Mouse (Mus musculus): ENCODE measurements around the gene Dgke. TPM values are rescaled to one million over a fixed set of nuclear protein-coding genes. Genes with fewer than 3 reads are reported as not detected.

Dgke gene
- total RNA-seq, 1 experiment: 24.2 TPM

DNA sequence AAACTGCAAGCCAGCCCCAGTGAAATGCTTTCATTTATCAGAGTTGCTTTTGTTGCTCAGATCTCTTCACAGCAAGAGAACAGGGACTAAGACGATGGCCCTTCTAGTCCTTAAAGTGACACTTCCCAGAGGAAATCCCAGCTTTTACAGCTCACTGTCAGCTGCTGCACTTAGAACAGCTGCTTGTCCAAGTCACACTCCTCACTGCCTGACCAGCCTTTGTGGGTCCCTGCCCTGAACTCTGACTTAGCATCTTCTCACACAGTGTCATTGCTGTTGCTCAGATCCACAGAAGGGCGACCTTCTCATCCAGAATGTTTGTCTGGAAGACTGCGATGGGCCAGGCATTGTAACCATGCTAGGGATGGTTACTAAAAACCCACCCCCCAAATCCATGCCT lies 41.0 kb downstream of the Dgke start:
- TF ChIP-seq ZNF384 (IDR thresholded peaks at IDR 0.05; ENCODE audit: low read depth, low read length): no peak
- TF ChIP-seq CHD2 (IDR thresholded peaks at IDR 0.05; ENCODE audit: low read depth, low read length): no peak
- TF ChIP-seq HCFC1 (IDR thresholded peaks at IDR 0.05; ENCODE audit: borderline replicate concordance, insufficient read depth, low read length): no peak
- no peak for TF ChIP-seq MAFK (IDR thresholded peaks at IDR 0.05; ENCODE audit: insufficient read depth, low read depth, low read length)
- H3K36me3 ChIP-seq (ENCODE audit: control insufficient read depth, insufficient read depth, low read length, poor library complexity, severe bottlenecking): no peaks in the 10 kb centered on the region; the same call in 1 of the 2 replicates
- H3K4me3 ChIP-seq (ENCODE audit: insufficient read depth in 1 of 2, low read depth in 1 of 2, low read length in 2 of 2, poor library complexity in 1 of 2, severe bottlenecking in 1 of 2): no peak overlapping the region
- in situ Hi-C loops (cut with MboI; ENCODE audit: low sequenced_read_pairs in 2 of 2, unreplicated experiment in 2 of 2): no loop called here
- H3K4me1 ChIP-seq (ENCODE audit: control insufficient read depth in 2 of 2, insufficient read depth in 2 of 2, low read length in 2 of 2, poor library complexity in 1 of 2): peaks cover 12 to 25% of the 10 kb centered on the region in 2 experiments
- H3K27ac ChIP-seq (ENCODE audit: insufficient read depth, low read depth, low read length, poor library complexity, severe bottlenecking): no peak overlapping the region
- no peaks in the 10 kb centered on the region for H3K9me3 ChIP-seq (ENCODE audit: control insufficient read depth, insufficient read depth, low read depth, low read length)
- DNase-seq (ENCODE audit: low read depth, low spot score): no peak
- no peak overlapping the region for H3K9ac ChIP-seq (ENCODE audit: insufficient read depth, low read depth, low read length, poor library complexity, severe bottlenecking)

DNA sequence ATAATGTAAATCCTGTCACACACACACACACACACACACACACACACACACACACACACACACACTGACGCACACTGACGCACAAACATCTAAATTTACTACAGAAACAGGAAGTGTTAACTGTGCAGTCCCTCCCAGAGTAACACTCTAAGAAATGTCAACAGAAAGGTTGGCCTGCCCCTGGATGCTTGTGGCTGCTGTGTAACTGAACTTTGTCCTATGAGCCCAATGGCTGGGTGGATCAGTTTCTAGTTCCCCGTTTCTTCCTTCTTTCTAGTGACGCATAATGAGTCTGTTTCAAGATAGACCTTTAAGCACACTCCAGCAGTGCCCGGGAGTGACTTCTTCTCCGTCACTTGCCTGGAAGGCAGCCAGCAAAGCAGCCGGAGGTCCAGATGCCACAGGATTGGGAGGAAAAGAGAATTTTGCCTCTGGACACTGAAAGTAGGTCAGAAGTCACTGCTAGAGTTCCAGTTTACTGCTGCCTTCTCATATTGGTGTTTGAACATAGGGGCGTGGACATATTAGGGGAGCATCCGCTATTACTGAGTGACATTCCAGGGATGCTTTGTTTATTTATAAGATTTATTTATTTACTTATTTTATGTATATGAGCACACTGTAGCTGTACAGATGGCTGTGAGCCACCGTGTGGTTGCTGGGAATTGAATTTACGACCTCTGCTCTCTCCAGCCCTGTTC lies 42.3 kb downstream of the Dgke start:
- Histone ChIP-seq H3K4me1 (ENCODE audit: control insufficient read depth in 2 of 2, insufficient read depth in 2 of 2, low read length in 2 of 2, poor library complexity in 1 of 2) (peaks cover 13 to 25% of the 10 kb centered on the region in 2 experiments; a peak in 3 of 4 replicates), H3K27ac (ENCODE audit: insufficient read depth, low read depth, low read length, poor library complexity, severe bottlenecking) (no peak overlapping the region), H3K36me3 (ENCODE audit: control insufficient read depth, insufficient read depth, low read length, poor library complexity, severe bottlenecking) (peaks cover 3% of the 10 kb centered on the region), H3K4me3 (ENCODE audit: insufficient read depth in 1 of 2, low read depth in 1 of 2, low read length in 2 of 2, poor library complexity in 1 of 2, severe bottlenecking in 1 of 2) (no peak overlapping the region), H3K9ac (ENCODE audit: insufficient read depth, low read depth, low read length, poor library complexity, severe bottlenecking) (no peak overlapping the region), H3K9me3 (ENCODE audit: control insufficient read depth, insufficient read depth, low read depth, low read length) (no peaks in the 10 kb centered on the region)
- in situ Hi-C loops (cut with MboI; ENCODE audit: low sequenced_read_pairs in 2 of 2, unreplicated experiment in 2 of 2): no loop called here
- TF ChIP-seq ZNF384 (IDR thresholded peaks at IDR 0.05; ENCODE audit: low read depth, low read length): no peak
- no peak for DNase-seq (ENCODE audit: low read depth, low spot score)

DNA sequence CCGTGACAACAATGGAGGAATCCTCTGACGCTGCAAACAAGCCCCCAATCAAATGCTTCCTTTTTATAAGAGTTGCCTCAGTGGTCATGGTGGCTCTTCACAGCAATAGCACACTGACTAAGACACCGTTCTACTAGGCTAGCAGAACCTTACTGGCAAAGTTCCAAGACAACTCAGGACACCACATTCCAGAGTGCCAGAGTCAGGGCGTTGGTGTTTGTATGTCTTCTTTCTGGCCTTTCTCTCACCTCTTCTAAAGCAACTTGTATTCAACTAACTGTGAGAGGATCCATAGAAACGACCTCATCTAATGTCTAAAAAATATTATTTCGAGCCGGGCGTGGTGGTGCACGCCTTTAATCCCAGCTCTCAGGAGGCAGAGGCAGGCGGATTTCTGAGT lies 43.2 kb downstream of the Dgke start:
- in situ Hi-C loops (cut with MboI; ENCODE audit: low sequenced_read_pairs in 2 of 2, unreplicated experiment in 2 of 2): no loop called here
- peaks cover 13 to 22% of the 10 kb centered on the region in 2 experiments; a peak in 3 of 4 replicates for H3K4me1 ChIP-seq (ENCODE audit: control insufficient read depth in 2 of 2, insufficient read depth in 2 of 2, low read length in 2 of 2, poor library complexity in 1 of 2)
- no peak for DNase-seq (ENCODE audit: low read depth, low spot score)
- no peak overlapping the region for H3K4me3 ChIP-seq (ENCODE audit: insufficient read depth in 1 of 2, low read depth in 1 of 2, low read length in 2 of 2, poor library complexity in 1 of 2, severe bottlenecking in 1 of 2)
- no peaks in the 10 kb centered on the region for H3K9me3 ChIP-seq (ENCODE audit: control insufficient read depth, insufficient read depth, low read depth, low read length)
- H3K36me3 ChIP-seq (ENCODE audit: control insufficient read depth, insufficient read depth, low read length, poor library complexity, severe bottlenecking): peaks cover 9% of the 10 kb centered on the region
- no peak overlapping the region; the same call in 1 of the 2 replicates for H3K27ac ChIP-seq (ENCODE audit: insufficient read depth, low read depth, low read length, poor library complexity, severe bottlenecking)
- no peak overlapping the region for H3K9ac ChIP-seq (ENCODE audit: insufficient read depth, low read depth, low read length, poor library complexity, severe bottlenecking)
- TF ChIP-seq MAFK (IDR thresholded peaks at IDR 0.05; ENCODE audit: insufficient read depth, low read depth, low read length) (no peak), CHD2 (IDR thresholded peaks at IDR 0.05; ENCODE audit: low read depth, low read length) (no peak), ZNF384 (IDR thresholded peaks at IDR 0.05; ENCODE audit: low read depth, low read length) (no peak), ZC3H11A (IDR thresholded peaks at IDR 0.05; ENCODE audit: borderline replicate concordance, low read depth, low read length) (no peak), HCFC1 (IDR thresholded peaks at IDR 0.05; ENCODE audit: borderline replicate concordance, insufficient read depth, low read length) (no peak)

DNA sequence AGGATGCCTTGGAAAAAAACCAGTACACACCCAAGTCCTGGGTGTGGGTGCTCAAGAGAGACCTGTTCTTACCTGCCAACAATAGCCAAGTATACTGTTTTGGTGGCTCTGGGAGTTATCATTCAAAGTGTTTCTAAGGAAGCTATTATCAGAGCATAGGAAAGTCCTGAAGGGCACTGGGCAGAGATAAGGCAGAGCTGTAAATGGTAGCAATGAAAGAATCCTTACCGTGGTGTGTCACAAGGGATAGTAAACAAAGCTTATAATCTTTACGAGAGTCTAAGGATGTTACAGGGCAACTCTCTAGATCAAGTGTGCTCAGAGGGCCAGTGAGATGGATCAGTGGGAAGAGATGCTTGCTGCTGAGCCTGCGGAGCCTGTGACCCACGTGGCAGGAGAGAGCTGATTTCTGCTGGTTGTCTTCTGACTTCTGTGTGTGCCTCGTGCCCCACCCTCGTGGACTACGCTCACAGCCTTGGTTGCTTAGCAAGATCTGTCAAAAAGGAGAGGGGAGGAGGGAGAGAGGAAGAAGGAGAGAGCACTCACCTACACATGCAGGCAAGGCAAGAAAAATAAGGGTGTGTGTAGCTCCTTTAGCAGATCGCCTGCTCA lies 44.4 kb downstream of the Dgke start:
- in situ Hi-C loops (cut with MboI; ENCODE audit: low sequenced_read_pairs in 2 of 2, unreplicated experiment in 2 of 2): no loop called here
- no peaks in the 10 kb centered on the region for H3K9me3 ChIP-seq (ENCODE audit: control insufficient read depth, insufficient read depth, low read depth, low read length)
- no peak overlapping the region; the same call in 1 of the 2 replicates for H3K27ac ChIP-seq (ENCODE audit: insufficient read depth, low read depth, low read length, poor library complexity, severe bottlenecking)
- H3K4me3 ChIP-seq (ENCODE audit: insufficient read depth in 1 of 2, low read depth in 1 of 2, low read length in 2 of 2, poor library complexity in 1 of 2, severe bottlenecking in 1 of 2): no peak overlapping the region
- DNase-seq (ENCODE audit: low read depth, low spot score): no peak
- H3K9ac ChIP-seq (ENCODE audit: insufficient read depth, low read depth, low read length, poor library complexity, severe bottlenecking): no peak overlapping the region
- no peak for TF ChIP-seq HCFC1 (IDR thresholded peaks at IDR 0.05; ENCODE audit: borderline replicate concordance, insufficient read depth, low read length)
- TF ChIP-seq ZNF384 (IDR thresholded peaks at IDR 0.05; ENCODE audit: low read depth, low read length): no peak
- TF ChIP-seq MAFK (IDR thresholded peaks at IDR 0.05; ENCODE audit: insufficient read depth, low read depth, low read length): no peak
- no peak for TF ChIP-seq ZC3H11A (IDR thresholded peaks at IDR 0.05; ENCODE audit: borderline replicate concordance, low read depth, low read length)
- TF ChIP-seq CHD2 (IDR thresholded peaks at IDR 0.05; ENCODE audit: low read depth, low read length): no peak
- peaks cover 13% of the 10 kb centered on the region for H3K36me3 ChIP-seq (ENCODE audit: control insufficient read depth, insufficient read depth, low read length, poor library complexity, severe bottlenecking)
- H3K4me1 ChIP-seq (ENCODE audit: control insufficient read depth in 2 of 2, insufficient read depth in 2 of 2, low read length in 2 of 2, poor library complexity in 1 of 2): peaks cover 12 to 15% of the 10 kb centered on the region in 2 experiments; a peak in 3 of 4 replicates

All from ES-E14 (cell line).